Mouse (Mus musculus): Measurements from ENCODE around the gene Uhrf1bp1. TPM values are rescaled to one million over a fixed set of nuclear protein-coding genes. Genes with fewer than 3 reads are reported as not detected.

Uhrf1bp1 gene
- total and polyA plus RNA-seq, 2 experiments from 2014 or later, result 2.6 to 13.6 TPM

DNA sequence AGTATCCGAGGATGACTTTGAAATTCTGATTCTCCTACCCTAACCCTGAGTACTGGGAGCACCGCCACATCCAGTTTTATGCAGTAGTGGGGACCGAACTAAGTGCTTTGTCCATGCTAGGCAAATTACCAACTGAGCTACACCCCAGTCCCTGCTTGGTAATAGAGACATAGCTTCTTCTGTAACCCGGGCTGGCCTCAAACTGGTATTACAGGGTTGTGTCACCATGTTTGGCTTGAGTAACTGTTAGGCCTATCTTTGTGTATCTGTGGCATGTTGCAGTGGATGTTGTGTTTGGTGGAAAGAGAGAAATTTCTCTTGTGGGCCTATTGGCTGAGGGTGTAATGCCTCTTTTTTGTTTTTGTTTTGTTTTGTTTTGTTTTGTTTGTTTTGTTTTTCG, 74.0 kb downstream of the Uhrf1bp1 start:
- no peak for DNase-seq
- ATAC-seq, result no peak
- Histone ChIP-seq H3K36me3 (ENCODE audit: insufficient read depth) (no peaks in the 10 kb centered on the region; the same call in 1 of the 2 replicates), H3K27me3 (ENCODE audit: insufficient read depth, low read length) (no peaks in the 10 kb centered on the region), H3K27ac (ENCODE audit: low read depth, low read length) (no peak overlapping the region), H3K9me3 (ENCODE audit: low read length) (no peaks in the 10 kb centered on the region), H3K4me2 (ENCODE audit: low read depth) (no peak overlapping the region), H3K9ac (no peak overlapping the region), H3K4me3 (ENCODE audit: low read depth, low read length) (no peak overlapping the region), H3K4me1 (ENCODE audit: insufficient read depth) (no peaks in the 10 kb centered on the region)
- no peak for TF ChIP-seq CTCF (IDR thresholded peaks at IDR 0.05; ENCODE audit: low read depth)
- 93% methylated on average over 5 of the region's 5 CpGs for WGBS

GRCm38 (mm10) chr17:27931826-27932225, 75.6 kb downstream of the Uhrf1bp1 start:
- ATAC-seq (no peak), DNase-seq (no peak)
- Histone ChIP-seq H3K9me3 (ENCODE audit: low read length) (no peaks in the 10 kb centered on the region), H3K36me3 (ENCODE audit: insufficient read depth) (no peaks in the 10 kb centered on the region; the same call in 1 of the 2 replicates), H3K4me1 (ENCODE audit: insufficient read depth) (no peaks in the 10 kb centered on the region), H3K27ac (ENCODE audit: low read depth, low read length) (no peak overlapping the region), H3K4me2 (ENCODE audit: low read depth) (no peak overlapping the region), H3K27me3 (ENCODE audit: insufficient read depth, low read length) (no peaks in the 10 kb centered on the region), H3K4me3 (ENCODE audit: low read depth, low read length) (no peak overlapping the region), H3K9ac (no peak overlapping the region)
- WGBS, result 89% methylated on average over 4 of the region's 4 CpGs
- no peak for TF ChIP-seq CTCF (IDR thresholded peaks at IDR 0.05; ENCODE audit: low read depth)

- Histone ChIP-seq H3K27ac (ENCODE audit: low read depth, low read length) (no peak overlapping the region), H3K4me3 (ENCODE audit: low read depth, low read length) (no peak overlapping the region), H3K4me1 (ENCODE audit: insufficient read depth) (peaks cover 12% of the 10 kb centered on the region), H3K36me3 (ENCODE audit: insufficient read depth) (no peaks in the 10 kb centered on the region), H3K27me3 (ENCODE audit: insufficient read depth, low read length) (no peaks in the 10 kb centered on the region), H3K9me3 (ENCODE audit: low read length) (no peaks in the 10 kb centered on the region), H3K4me2 (ENCODE audit: low read depth) (no peak overlapping the region), H3K9ac (no peak overlapping the region)
- ATAC-seq (no peak), DNase-seq (no peak)
- WGBS, result 87% methylated on average over 10 of the region's 10 CpGs
- no peak for TF ChIP-seq CTCF (IDR thresholded peaks at IDR 0.05; ENCODE audit: low read depth)
These were observed 78.1 kb downstream of the Uhrf1bp1 start for GRCm38 (mm10) chr17:27934136-27934910.

DNA sequence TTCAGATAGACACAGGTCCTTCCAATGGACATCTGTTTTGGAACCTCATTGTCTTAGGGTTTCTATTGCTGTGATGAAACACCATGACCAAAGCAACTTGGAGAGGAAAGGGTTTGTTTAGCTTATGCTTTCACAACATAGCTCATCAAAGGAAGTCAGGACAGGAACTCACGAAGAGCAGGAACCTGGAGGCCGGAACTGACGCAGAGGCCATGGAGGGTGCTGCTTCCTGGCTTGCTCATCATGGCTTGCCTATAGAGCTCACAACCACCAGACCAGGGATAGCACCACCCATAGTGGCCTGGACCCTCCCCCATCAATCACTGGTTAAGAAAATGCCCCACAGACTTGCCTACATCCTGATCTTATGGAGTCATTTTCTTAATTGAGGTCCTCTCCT, 78.8 kb downstream of the Uhrf1bp1 start:
- Histone ChIP-seq H3K4me2 (ENCODE audit: low read depth) (no peak overlapping the region), H3K27me3 (ENCODE audit: insufficient read depth, low read length) (no peaks in the 10 kb centered on the region), H3K4me3 (ENCODE audit: low read depth, low read length) (no peak overlapping the region), H3K4me1 (ENCODE audit: insufficient read depth) (peaks cover 13% of the 10 kb centered on the region), H3K27ac (ENCODE audit: low read depth, low read length) (no peak overlapping the region), H3K36me3 (ENCODE audit: insufficient read depth) (no peaks in the 10 kb centered on the region), H3K9ac (no peak overlapping the region), H3K9me3 (ENCODE audit: low read length) (no peaks in the 10 kb centered on the region)
- DNase-seq (no peak), ATAC-seq (no peak)
- TF ChIP-seq CTCF (IDR thresholded peaks at IDR 0.05; ENCODE audit: low read depth), result no peak
- 97% methylated on average over 3 of the region's 3 CpGs for WGBS

- H3K9me3 ChIP-seq (ENCODE audit: low read length), result no peaks in the 10 kb centered on the region
- H3K4me3 ChIP-seq (ENCODE audit: low read depth, low read length), result no peak overlapping the region
- no peak overlapping the region for H3K27ac ChIP-seq (ENCODE audit: low read depth, low read length)
- H3K9ac ChIP-seq, result no peak overlapping the region
- ATAC-seq (no peak), DNase-seq (no peak)
- H3K4me2 ChIP-seq (ENCODE audit: low read depth), result no peak overlapping the region
- no peaks in the 10 kb centered on the region for H3K36me3 ChIP-seq (ENCODE audit: insufficient read depth)
- no peak for TF ChIP-seq CTCF (IDR thresholded peaks at IDR 0.05; ENCODE audit: low read depth)
- peaks cover 13% of the 10 kb centered on the region for H3K4me1 ChIP-seq (ENCODE audit: insufficient read depth)
- WGBS, result 79% methylated on average over 4 of the region's 4 CpGs
- no peaks in the 10 kb centered on the region for H3K27me3 ChIP-seq (ENCODE audit: insufficient read depth, low read length)
These were observed 80.9 kb downstream of the Uhrf1bp1 start for GRCm38 (mm10) chr17:27937054-27937615.

- Histone ChIP-seq H3K4me2 (ENCODE audit: low read depth) (no peak overlapping the region), H3K36me3 (ENCODE audit: insufficient read depth) (no peaks in the 10 kb centered on the region), H3K4me1 (ENCODE audit: insufficient read depth) (peaks cover 13% of the 10 kb centered on the region), H3K9me3 (ENCODE audit: low read length) (no peaks in the 10 kb centered on the region), H3K27me3 (ENCODE audit: insufficient read depth, low read length) (no peaks in the 10 kb centered on the region), H3K4me3 (ENCODE audit: low read depth, low read length) (no peak overlapping the region), H3K9ac (no peak overlapping the region), H3K27ac (ENCODE audit: low read depth, low read length) (no peak overlapping the region)
- WGBS, result 61% methylated on average over 12 of the region's 12 CpGs
- DNase-seq (peak; percentile 71), ATAC-seq (peak; percentile 85)
- TF ChIP-seq CTCF (IDR thresholded peaks at IDR 0.05; ENCODE audit: low read depth), result no peak
These were observed 82.0 kb downstream of the Uhrf1bp1 start for GRCm38 (mm10) chr17:27938121-27938754.

DNA sequence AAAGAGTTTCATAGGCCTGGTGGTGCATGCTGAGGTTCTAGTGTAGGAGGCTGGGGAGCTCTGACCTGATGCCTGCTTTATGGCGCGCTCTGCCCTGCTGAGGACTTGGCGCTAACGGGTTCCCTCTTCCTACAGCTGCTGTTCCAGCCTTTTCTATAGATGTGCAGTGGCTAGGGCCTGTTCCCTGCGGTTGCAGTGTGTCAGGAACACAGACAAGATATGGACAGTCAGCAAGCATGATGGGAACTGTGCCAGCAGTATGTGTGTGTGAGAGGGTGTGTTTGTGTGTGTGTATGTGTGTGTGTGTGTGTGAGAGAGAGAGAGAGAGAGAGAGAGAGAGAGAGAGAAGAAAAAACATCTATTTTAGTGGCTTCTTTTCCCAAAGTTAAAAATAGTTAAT, 82.8 kb downstream of the Uhrf1bp1 start:
- DNase-seq, result no peak
- H3K27ac ChIP-seq (ENCODE audit: low read depth, low read length), result peak overlapping the region; percentile 40; the same call in 1 of the 2 replicates
- WGBS, result 76% methylated on average over 5 of the region's 5 CpGs
- ATAC-seq, result no peak
- no peaks in the 10 kb centered on the region for H3K27me3 ChIP-seq (ENCODE audit: insufficient read depth, low read length)
- no peak for TF ChIP-seq CTCF (IDR thresholded peaks at IDR 0.05; ENCODE audit: low read depth)
- H3K4me3 ChIP-seq (ENCODE audit: low read depth, low read length), result no peak overlapping the region
- no peak overlapping the region for H3K9ac ChIP-seq
- H3K4me2 ChIP-seq (ENCODE audit: low read depth), result no peak overlapping the region
- H3K36me3 ChIP-seq (ENCODE audit: insufficient read depth), result no peaks in the 10 kb centered on the region
- no peaks in the 10 kb centered on the region for H3K9me3 ChIP-seq (ENCODE audit: low read length)
- H3K4me1 ChIP-seq (ENCODE audit: insufficient read depth), result peaks cover 13% of the 10 kb centered on the region
